Comparison of ENCODE assay signal across 8 mouse cellular contexts in the genomic region with DNA sequence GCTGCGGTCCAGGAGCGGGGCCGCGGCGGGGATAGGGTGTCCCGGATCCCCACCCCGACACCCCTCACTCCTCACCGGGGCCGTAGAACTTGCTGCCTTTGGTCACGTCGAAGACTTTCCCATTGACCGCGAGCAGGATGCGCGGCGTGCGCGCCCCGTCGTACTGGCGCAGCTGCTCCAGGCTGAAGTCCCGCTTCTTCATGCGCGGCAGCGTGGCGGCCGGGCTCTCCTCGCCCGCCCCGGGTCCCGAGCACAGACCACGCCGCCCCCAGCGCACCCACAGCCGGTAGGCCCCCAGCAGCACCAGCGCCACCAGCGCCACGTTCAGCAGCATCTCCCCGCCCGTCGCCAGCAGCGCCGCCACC. TPM values are rescaled to one million over a fixed set of nuclear protein-coding genes. Genes with fewer than 3 reads are reported as not detected.
A peak's percentile ranks its signal among the peaks of the same experiment; 100 is the strongest.
DNase-seq lines count a peak whose midpoint lies in the region; ATAC-seq and TF ChIP-seq lines count a peak whose summit lies in the region.

No protein-coding gene starts in this region.

- H3K27ac ChIP-seq in lung, embryonic 15.5 days: peak overlapping the region; percentile 77
- peak overlapping the region; percentile 94 for H3K27ac ChIP-seq in embryonic facial prominence, embryonic 10.5 days (replicated peaks)
- H3K27ac ChIP-seq in midbrain, postnatal 0 days (ENCODE audit: low read depth, low read length): peak overlapping the region; percentile 80

- H3K4me2 ChIP-seq in lung, embryonic 15.5 days: peak overlapping the region; percentile 82
- peak overlapping the region; percentile 92 for H3K4me2 ChIP-seq in midbrain, postnatal 0 days (ENCODE audit: low read depth, low read length, poor library complexity, severe bottlenecking)

- 0% methylated on average over 43 of the region's 43 CpGs for WGBS in lung, embryonic 15.5 days
- WGBS in embryonic facial prominence, embryonic 10.5 days: under 1% methylated on average over 43 of the region's 43 CpGs
- 2% methylated on average over 12 of the region's 43 CpGs for WGBS in midbrain, postnatal 0 days

- no peaks in the 10 kb centered on the region for H3K27me3 ChIP-seq in lung, embryonic 15.5 days
- H3K27me3 ChIP-seq in embryonic facial prominence, embryonic 10.5 days (replicated peaks; ENCODE audit: low read depth, poor library complexity, severe bottlenecking): no peaks in the 10 kb centered on the region
- H3K27me3 ChIP-seq in midbrain, postnatal 0 days (ENCODE audit: insufficient read depth, low read length): no peaks in the 10 kb centered on the region

- H3K4me3 ChIP-seq in lung, embryonic 15.5 days: peak overlapping the region; percentile 96
- peak overlapping the region; percentile 95 for H3K4me3 ChIP-seq in embryonic facial prominence, embryonic 10.5 days
- H3K4me3 ChIP-seq in midbrain, postnatal 0 days (ENCODE audit: low read depth, low read length): peak overlapping the region; percentile 89

- no peak for DNase-seq in lung, adult 18-20 months
- DNase-seq in embryonic facial prominence, embryonic 10.5 days (ENCODE audit: low spot score): no peak
- DNase-seq in midbrain, postnatal 0 days (ENCODE audit: low spot score): no peak
- no peak for DNase-seq in left cerebral cortex, adult 11 months (ENCODE audit: low spot score)
- no peak for DNase-seq in right cerebral cortex, postnatal 14 days
- DNase-seq in adrenal gland, postnatal 36 days: no peak

- no peaks in the 10 kb centered on the region for H3K36me3 ChIP-seq in lung, embryonic 15.5 days
- no peaks in the 10 kb centered on the region; the same call in 1 of the 2 replicates for H3K36me3 ChIP-seq in embryonic facial prominence, embryonic 10.5 days (replicated peaks)
- no peaks in the 10 kb centered on the region for H3K36me3 ChIP-seq in midbrain, postnatal 0 days (ENCODE audit: insufficient read depth, low read length)

- H3K9ac ChIP-seq in lung, embryonic 15.5 days: peak overlapping the region; percentile 79
- peak overlapping the region; percentile 81 for H3K9ac ChIP-seq in midbrain, postnatal 0 days (replicated peaks; ENCODE audit: low read length, poor library complexity, severe bottlenecking)

- no peak for TF ChIP-seq CTCF in midbrain, postnatal 0 days (IDR thresholded peaks at IDR 0.05)

- H3K4me1 ChIP-seq in lung, embryonic 15.5 days: peaks cover 16% of the 10 kb centered on the region
- H3K4me1 ChIP-seq in embryonic facial prominence, embryonic 10.5 days: peaks cover 29% of the 10 kb centered on the region
- peaks cover 11% of the 10 kb centered on the region; the same call in 1 of the 2 replicates for H3K4me1 ChIP-seq in midbrain, postnatal 0 days (ENCODE audit: insufficient read depth, low read length)

- H3K9me3 ChIP-seq in lung, embryonic 15.5 days: no peaks in the 10 kb centered on the region
- H3K9me3 ChIP-seq in embryonic facial prominence, embryonic 10.5 days: no peaks in the 10 kb centered on the region
- H3K9me3 ChIP-seq in midbrain, postnatal 0 days (ENCODE audit: low read length): no peaks in the 10 kb centered on the region

- peak; percentile 47 for ATAC-seq in lung, embryonic 15.5 days (ENCODE audit: borderline replicate concordance, extremely low read depth, low FRiP score, low TSS enrichment)
- ATAC-seq in inflammation-experienced regulatory T-cells, adult 6 months: peak; percentile 2
- peak; percentile 50 for ATAC-seq in midbrain, postnatal 0 days (ENCODE audit: low FRiP score)

RNA-seq across cellular contexts. Expression of a gene that starts 0.3 kb away (rescaled TPM):
- polyA plus RNA-seq in lung, embryonic 15.5 days (2015; fragmentation: Nextera tagmentation; extraction: Ambion mirVana): 31.1 and 33.9 TPM in 2 replicates
- polyA plus RNA-seq in embryonic facial prominence, embryonic 10.5 days (2016; fragmentation: Nextera tagmentation; extraction: Ambion mirVana): 29.5 and 31.7 TPM in 2 replicates
- 1 to 10 TPM; 2.8 to 4.8 (median 2.9) TPM for polyA plus RNA-seq in inflammation-experienced regulatory T-cells, adult 6 months (2017; shearing (Covaris generic))
- 28.4 and 32.0 TPM in 2 replicates for total RNA-seq in midbrain, postnatal 0 days (2014; rRNA removed)
- polyA plus RNA-seq in midbrain, postnatal 0 days (2015; fragmentation: Nextera tagmentation; extraction: Ambion mirVana): 24.5 and 27.9 TPM in 2 replicates
- total RNA-seq in adrenal gland, postnatal 36 days (2021): 10 to 100 TPM; 59.1 to 59.3 TPM
